Mouse (Mus musculus): Measurements from ENCODE around the gene Gm49384. TPM values are rescaled to one million over a fixed set of nuclear protein-coding genes. Genes with fewer than 3 reads are reported as not detected.

The Gm49384 gene
- polyA plus RNA-seq, 1 experiment from 2014 or later, result 8.7 TPM

DNA sequence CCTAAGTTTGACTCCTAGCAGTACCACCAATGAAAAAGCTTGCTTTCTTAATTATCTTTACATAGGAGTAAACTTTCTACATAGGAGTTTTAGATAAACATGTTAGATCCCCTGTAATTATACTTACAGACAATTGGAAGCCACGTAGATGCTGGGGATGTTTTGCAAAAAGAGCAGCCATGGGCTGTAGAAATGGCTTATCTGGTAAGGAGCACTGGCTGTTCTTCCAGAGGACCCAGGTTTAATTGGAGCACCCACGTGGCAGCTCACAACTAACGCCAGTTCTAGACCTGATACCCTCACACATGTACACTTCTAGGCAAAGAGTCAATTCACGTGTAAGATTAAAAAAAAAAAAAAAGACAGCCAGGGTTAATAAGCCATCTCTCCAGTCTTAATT, 22.3 kb downstream of the Gm49384 start:
- Histone ChIP-seq H3K27me3 (ENCODE audit: control insufficient read depth, insufficient read depth, low read length) (no peaks in the 10 kb centered on the region), H3K9me3 (ENCODE audit: control insufficient read depth, low read length) (no peaks in the 10 kb centered on the region), H3K9ac (ENCODE audit: low read length) (no peak overlapping the region), H3K27ac (replicated peaks) (no peak overlapping the region), H3K36me3 (ENCODE audit: control insufficient read depth, insufficient read depth, low read length) (peaks cover 2% of the 10 kb centered on the region; the same call in 1 of the 2 replicates), H3K4me1 (replicated peaks; ENCODE audit: control insufficient read depth, insufficient read depth) (no peaks in the 10 kb centered on the region), H3K4me2 (replicated peaks; ENCODE audit: low read depth) (no peak overlapping the region), H3K4me3 (ENCODE audit: low read depth, low read length) (no peak overlapping the region)
- no peak for TF ChIP-seq EP300 (optimal IDR thresholded peaks at IDR 0.05)
- TF ChIP-seq CTCF (IDR thresholded peaks at IDR 0.05; ENCODE audit: low read depth), result no peak
- ATAC-seq (ENCODE audit: low FRiP score, low TSS enrichment) (no peak), DNase-seq (ENCODE audit: low spot score) (no peak)
- WGBS, result 87% methylated on average over 4 of the region's 4 CpGs

GRCm38 (mm10) chr12:69179371-69179770, 24.7 kb downstream of the Gm49384 start:
- DNase-seq (ENCODE audit: low spot score), result no peak
- H3K4me2 ChIP-seq (replicated peaks; ENCODE audit: low read depth), result no peak overlapping the region
- no peaks in the 10 kb centered on the region for H3K4me1 ChIP-seq (replicated peaks; ENCODE audit: control insufficient read depth, insufficient read depth)
- no peak for TF ChIP-seq CTCF (IDR thresholded peaks at IDR 0.05; ENCODE audit: low read depth)
- no peak for TF ChIP-seq EP300 (optimal IDR thresholded peaks at IDR 0.05)
- WGBS, result 55% methylated on average over 12 of the region's 12 CpGs
- H3K9ac ChIP-seq (ENCODE audit: low read length), result no peak overlapping the region
- peaks cover 2% of the 10 kb centered on the region; the same call in 1 of the 2 replicates for H3K36me3 ChIP-seq (ENCODE audit: control insufficient read depth, insufficient read depth, low read length)
- H3K27me3 ChIP-seq (ENCODE audit: control insufficient read depth, insufficient read depth, low read length), result no peaks in the 10 kb centered on the region
- H3K9me3 ChIP-seq (ENCODE audit: control insufficient read depth, low read length), result no peaks in the 10 kb centered on the region
- ATAC-seq (ENCODE audit: low FRiP score, low TSS enrichment), result no peak
- no peak overlapping the region for H3K27ac ChIP-seq (replicated peaks)
- no peak overlapping the region for H3K4me3 ChIP-seq (ENCODE audit: low read depth, low read length)

DNA sequence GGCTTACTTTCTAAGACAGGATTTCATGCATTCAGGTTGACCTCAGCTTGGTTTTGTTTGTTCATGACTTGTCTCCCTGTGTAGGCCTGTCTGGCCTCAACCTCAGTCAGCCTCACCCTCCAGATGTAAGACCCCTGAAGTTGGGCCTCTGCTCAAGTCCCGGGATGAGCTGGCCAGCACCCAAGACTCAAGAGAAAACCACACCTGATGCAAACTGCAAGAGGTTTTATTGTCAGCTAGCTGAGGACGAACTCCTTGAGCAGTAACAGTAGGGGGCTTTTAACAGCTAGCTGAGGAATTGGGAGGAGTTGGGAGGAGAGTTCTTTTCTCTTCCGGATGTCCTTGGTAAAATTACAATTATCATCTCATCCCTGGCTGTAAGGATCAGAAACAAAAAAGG, 26.5 kb downstream of the Gm49384 start:
- WGBS, result 84% methylated on average over 3 of the region's 3 CpGs
- H3K36me3 ChIP-seq (ENCODE audit: control insufficient read depth, insufficient read depth, low read length), result peaks cover 2% of the 10 kb centered on the region; the same call in 1 of the 2 replicates
- no peak overlapping the region for H3K4me3 ChIP-seq (ENCODE audit: low read depth, low read length)
- no peak overlapping the region for H3K4me2 ChIP-seq (replicated peaks; ENCODE audit: low read depth)
- no peak overlapping the region for H3K9ac ChIP-seq (ENCODE audit: low read length)
- H3K4me1 ChIP-seq (replicated peaks; ENCODE audit: control insufficient read depth, insufficient read depth), result no peaks in the 10 kb centered on the region
- TF ChIP-seq EP300 (optimal IDR thresholded peaks at IDR 0.05), result no peak
- TF ChIP-seq CTCF (IDR thresholded peaks at IDR 0.05; ENCODE audit: low read depth), result no peak
- H3K9me3 ChIP-seq (ENCODE audit: control insufficient read depth, low read length), result no peaks in the 10 kb centered on the region
- H3K27me3 ChIP-seq (ENCODE audit: control insufficient read depth, insufficient read depth, low read length), result no peaks in the 10 kb centered on the region
- H3K27ac ChIP-seq (replicated peaks), result no peak overlapping the region
- no peak for DNase-seq (ENCODE audit: low spot score)
- no peak for ATAC-seq (ENCODE audit: low FRiP score, low TSS enrichment)

DNA sequence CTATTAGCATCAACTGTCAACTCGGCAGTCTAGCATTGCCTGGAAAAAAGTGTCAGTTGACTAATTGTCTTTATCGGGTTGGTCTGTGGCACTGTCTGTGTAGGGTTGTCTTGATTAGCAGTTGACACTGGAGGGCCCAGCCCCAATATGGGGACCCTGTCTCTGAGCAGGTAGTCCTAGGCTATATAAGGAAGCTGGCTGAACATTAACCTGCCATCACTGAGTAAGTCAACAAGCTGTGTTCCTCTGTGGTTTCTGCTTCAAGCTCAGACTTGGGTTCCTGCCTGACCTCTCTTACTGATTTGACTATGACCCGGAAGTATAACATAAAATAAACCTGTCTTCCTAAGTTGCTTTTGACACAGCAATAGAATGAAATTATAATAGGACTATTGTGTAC, 28.1 kb downstream of the Gm49384 start:
- WGBS, result 80% methylated on average over 3 of the region's 3 CpGs
- Histone ChIP-seq H3K27me3 (ENCODE audit: control insufficient read depth, insufficient read depth, low read length) (no peaks in the 10 kb centered on the region), H3K9me3 (ENCODE audit: control insufficient read depth, low read length) (no peaks in the 10 kb centered on the region), H3K36me3 (ENCODE audit: control insufficient read depth, insufficient read depth, low read length) (no peaks in the 10 kb centered on the region), H3K9ac (ENCODE audit: low read length) (no peak overlapping the region), H3K4me1 (replicated peaks; ENCODE audit: control insufficient read depth, insufficient read depth) (no peaks in the 10 kb centered on the region), H3K4me3 (ENCODE audit: low read depth, low read length) (no peak overlapping the region), H3K4me2 (replicated peaks; ENCODE audit: low read depth) (no peak overlapping the region), H3K27ac (replicated peaks) (no peak overlapping the region)
- DNase-seq (ENCODE audit: low spot score) (no peak), ATAC-seq (ENCODE audit: low FRiP score, low TSS enrichment) (peak; percentile 78)
- TF ChIP-seq EP300 (optimal IDR thresholded peaks at IDR 0.05), result no peak
- no peak for TF ChIP-seq CTCF (IDR thresholded peaks at IDR 0.05; ENCODE audit: low read depth)

GRCm38 (mm10) chr12:69171307-69171706, 32.8 kb downstream of the Gm49384 start:
- no peak for DNase-seq (ENCODE audit: low spot score)
- no peak overlapping the region for H3K9ac ChIP-seq (ENCODE audit: low read length)
- no peaks in the 10 kb centered on the region for H3K27me3 ChIP-seq (ENCODE audit: control insufficient read depth, insufficient read depth, low read length)
- no peaks in the 10 kb centered on the region for H3K4me1 ChIP-seq (replicated peaks; ENCODE audit: control insufficient read depth, insufficient read depth)
- no peaks in the 10 kb centered on the region for H3K9me3 ChIP-seq (ENCODE audit: control insufficient read depth, low read length)
- no peak overlapping the region for H3K4me2 ChIP-seq (replicated peaks; ENCODE audit: low read depth)
- ATAC-seq (ENCODE audit: low FRiP score, low TSS enrichment), result no peak
- WGBS, result 91% methylated on average over 2 of the region's 2 CpGs
- TF ChIP-seq CTCF (IDR thresholded peaks at IDR 0.05; ENCODE audit: low read depth), result no peak
- TF ChIP-seq EP300 (optimal IDR thresholded peaks at IDR 0.05), result no peak
- H3K4me3 ChIP-seq (ENCODE audit: low read depth, low read length), result no peak overlapping the region
- no peak overlapping the region for H3K27ac ChIP-seq (replicated peaks)
- no peaks in the 10 kb centered on the region for H3K36me3 ChIP-seq (ENCODE audit: control insufficient read depth, insufficient read depth, low read length)

GRCm38 (mm10) chr12:69168461-69169106, 35.5 kb downstream of the Gm49384 start, which contains the start of gene Lrr1:
TSS of gene Lrr1 (plus strand) at chr12:69168814.
- Histone ChIP-seq H3K4me2 (replicated peaks; ENCODE audit: low read depth) (peak within 1 kb of the TSS; percentile 93), H3K36me3 (ENCODE audit: control insufficient read depth, insufficient read depth, low read length) (no peaks in the 10 kb centered on the region), H3K27me3 (ENCODE audit: control insufficient read depth, insufficient read depth, low read length) (no peaks in the 10 kb centered on the region), H3K4me3 (ENCODE audit: low read depth, low read length) (peak within 1 kb of the TSS; percentile 65), H3K4me1 (replicated peaks; ENCODE audit: control insufficient read depth, insufficient read depth) (no peaks in the 10 kb centered on the region), H3K9me3 (ENCODE audit: control insufficient read depth, low read length) (no peaks in the 10 kb centered on the region), H3K9ac (ENCODE audit: low read length) (peak within 1 kb of the TSS; percentile 61), H3K27ac (replicated peaks) (0 out of 2 replicates have a peak within 1 kb of the TSS, but pooled peaks have one; percentile 31)
- ATAC-seq (ENCODE audit: low FRiP score, low TSS enrichment) (peak; percentile 81), DNase-seq (ENCODE audit: low spot score) (peak; percentile 83)
- WGBS, result under 1% methylated on average over 40 of the region's 40 CpGs
- peak; percentile 98 for TF ChIP-seq EP300 (optimal IDR thresholded peaks at IDR 0.05)
- 0 out of 2 replicates have a peak, but pooled peaks have one; percentile 5 for TF ChIP-seq CTCF (IDR thresholded peaks at IDR 0.05; ENCODE audit: low read depth)

Data from stomach, postnatal 0 days (tissue).